Mouse (Mus musculus) gastrocnemius, postnatal 10 days (tissue): ENCODE measurements around the gene Nubpl. TPM values are rescaled to one million over a fixed set of nuclear protein-coding genes. Genes with fewer than 3 reads are reported as not detected.
A peak's percentile ranks its signal among the peaks of the same experiment; 100 is the strongest.

Experiments
- DNase-seq: peaks from one replicate; pipeline ENCODE4 v3.0.0; 2021; ENCODE audit warnings: mixed read lengths
- total RNA-seq, 2 experiments: library from RNA; stranded (reverse); gene quantifications; 2 replicates each; pipeline ENCODE4 v1.2.3; 2021

Gene Nubpl
- total RNA-seq, 2 experiments from 2014 or later: 4.1 to 6.0 TPM

DNA sequence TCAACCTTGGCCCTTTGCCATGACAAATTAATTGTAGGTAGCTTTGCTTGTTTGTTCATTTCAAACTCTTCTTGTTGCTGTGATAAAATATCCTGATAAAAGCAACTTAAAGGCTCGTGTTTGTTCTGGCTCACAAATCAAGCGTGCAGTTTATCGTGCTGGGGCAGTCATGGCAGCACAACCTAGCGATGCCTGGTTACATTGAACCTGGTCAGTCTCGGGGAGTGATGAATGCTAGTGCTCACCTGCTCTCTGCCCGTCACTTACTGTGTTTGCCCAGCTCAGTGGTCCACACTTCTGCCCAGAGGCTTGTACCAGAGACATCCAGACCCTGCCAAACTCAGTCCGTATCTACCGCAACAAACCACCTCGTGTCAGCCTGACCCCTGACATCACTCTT, 149.9 kb downstream of the Nubpl start:
- no peak for DNase-seq

GRCm38 (mm10) chr12:52248531-52248930, 151.0 kb downstream of the Nubpl start:
- no peak for DNase-seq

- no peak for DNase-seq
Observed at GRCm38 (mm10) chr12:52254089-52254488, 156.6 kb downstream of the Nubpl start.

GRCm38 (mm10) chr12:52268131-52268530, 170.6 kb downstream of the Nubpl start:
- DNase-seq: no peak

DNA sequence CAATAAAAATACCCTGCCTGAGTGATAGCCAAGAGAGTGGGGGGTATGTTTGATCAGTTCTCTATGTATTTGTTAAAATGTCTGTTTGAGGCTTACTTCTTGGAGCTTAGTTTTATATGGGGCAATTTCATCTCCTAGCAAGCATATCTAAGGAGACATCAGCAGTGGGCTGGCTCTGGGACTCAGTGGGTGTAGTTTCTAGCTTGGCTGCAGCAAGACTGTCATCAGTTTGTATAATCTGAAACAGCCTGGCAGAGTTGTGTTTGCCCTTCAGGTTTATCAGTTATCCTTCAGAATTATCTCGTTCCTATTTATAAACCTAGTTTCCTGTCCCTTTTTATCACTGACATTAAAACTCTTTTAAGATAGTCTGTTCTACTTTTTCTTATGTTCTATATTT, 175.3 kb downstream of the Nubpl start:
- DNase-seq: no peak

DNA sequence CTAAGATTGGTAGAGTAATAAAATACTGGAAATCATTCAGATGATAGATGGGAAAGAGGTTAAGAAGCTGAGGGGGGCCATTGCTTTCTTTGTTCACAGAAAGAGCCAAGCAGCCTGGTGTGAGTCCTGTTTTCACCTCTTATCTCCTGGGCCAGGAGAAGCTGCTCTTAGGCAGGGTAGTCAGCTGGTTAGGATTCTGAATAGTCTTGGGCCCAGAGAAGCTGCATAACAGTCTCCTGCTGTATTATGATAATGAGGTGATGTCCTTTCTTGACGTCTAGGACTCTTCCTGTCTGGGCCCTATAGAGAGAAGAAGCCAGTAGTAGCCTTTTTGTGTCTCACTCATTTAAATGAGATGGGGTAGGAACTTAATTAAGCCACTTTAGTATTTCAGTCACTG, 178.8 kb downstream of the Nubpl start:
- no peak for DNase-seq

GRCm38 (mm10) chr12:52281232-52281631, 183.7 kb downstream of the Nubpl start:
- no peak for DNase-seq

GRCm38 (mm10) chr12:52284471-52284870, 186.9 kb downstream of the Nubpl start:
- DNase-seq: no peak

GRCm38 (mm10) chr12:52286802-52287201, 189.3 kb downstream of the Nubpl start:
- no peak for DNase-seq

DNA sequence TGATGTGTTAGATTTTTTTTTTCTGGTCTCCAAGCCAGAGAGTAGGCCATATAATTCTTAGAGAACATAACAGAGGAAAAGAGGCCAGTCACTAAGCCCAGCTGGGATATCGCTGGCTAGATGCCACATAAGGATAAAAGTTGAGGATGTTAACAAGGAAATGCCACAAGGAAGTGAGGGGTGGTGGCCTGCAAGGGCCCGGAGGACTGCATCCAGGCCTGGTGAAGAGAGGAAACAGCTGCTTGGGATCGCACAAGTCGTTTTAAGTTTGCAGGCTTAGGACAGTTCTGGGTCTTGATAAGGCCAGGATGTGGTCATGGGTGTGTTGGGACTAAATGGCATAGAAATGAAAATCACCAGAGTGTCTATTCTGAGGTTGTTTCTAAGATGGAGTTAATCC, 191.0 kb downstream of the Nubpl start:
- DNase-seq: peak; percentile 21

DNA sequence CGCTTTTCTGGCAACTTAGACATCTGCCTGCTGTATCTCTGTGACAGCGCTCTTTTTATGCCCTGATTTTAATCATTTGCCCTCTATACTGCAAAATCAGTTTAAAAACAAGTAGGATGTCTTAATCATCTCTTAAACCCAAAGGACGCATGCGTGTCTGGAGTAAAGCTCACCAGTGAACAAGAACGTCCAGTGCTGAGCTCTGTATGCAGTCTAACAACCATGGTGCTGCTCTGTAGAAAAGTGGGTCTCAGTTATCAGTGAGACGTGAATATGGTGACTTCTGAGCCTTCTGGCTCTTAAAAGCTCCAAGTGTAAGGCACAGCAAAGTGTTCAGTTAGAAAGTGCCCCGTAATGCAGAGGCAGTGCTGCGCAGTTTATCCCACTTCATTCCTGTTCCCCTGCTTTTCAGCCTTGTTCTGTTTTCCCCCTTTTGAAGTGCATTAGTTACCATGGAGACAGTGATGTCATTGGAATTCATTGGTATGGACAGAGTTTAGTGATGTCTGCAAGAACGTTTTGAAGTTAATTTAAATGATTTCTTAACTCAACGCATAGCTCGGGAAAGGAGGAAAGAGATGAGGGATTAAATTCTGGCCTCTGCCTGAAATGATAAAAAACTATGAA, 191.5 kb downstream of the Nubpl start:
- no peak for DNase-seq

DNA sequence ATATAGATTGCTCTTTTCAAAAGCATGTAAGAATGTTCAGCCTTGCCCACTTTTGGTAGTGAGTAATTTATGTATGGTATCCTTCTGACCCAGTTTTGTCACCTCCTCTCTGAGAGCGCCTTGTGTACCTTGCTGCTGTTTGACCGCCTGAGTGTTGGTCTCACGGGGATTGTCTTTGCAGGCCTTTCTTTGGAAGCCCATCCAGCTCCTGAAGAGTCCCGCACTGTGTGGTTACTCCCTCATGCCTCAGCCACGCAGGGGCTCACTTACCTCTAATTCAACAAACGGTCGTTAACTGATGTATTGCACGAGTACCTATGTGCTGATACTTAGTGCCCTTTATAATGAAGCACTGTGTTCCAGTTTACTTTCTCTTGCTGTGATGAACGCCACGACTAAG, 192.1 kb downstream of the Nubpl start:
- DNase-seq: no peak

GRCm38 (mm10) chr12:52293931-52294330, 196.4 kb downstream of the Nubpl start:
- no peak for DNase-seq

DNA sequence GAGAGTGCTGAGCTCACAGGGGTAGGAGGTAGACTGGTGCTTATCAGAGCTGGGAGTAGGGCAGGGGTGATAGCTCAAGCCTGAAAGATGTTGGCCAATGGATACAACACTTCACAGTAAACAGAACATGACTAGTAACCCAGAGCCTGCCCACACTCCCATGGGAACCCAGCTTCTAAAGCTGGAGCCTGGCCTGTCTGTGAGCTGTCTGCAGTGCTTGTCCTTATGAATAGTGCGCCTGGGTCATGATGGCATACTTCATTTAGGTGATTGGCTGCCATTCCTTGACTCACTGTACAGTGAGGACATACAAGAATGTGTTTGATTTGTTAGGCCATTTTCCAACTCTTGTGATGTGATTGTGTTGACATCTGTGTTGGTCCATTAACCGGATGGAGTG, 200.5 kb downstream of the Nubpl start:
- DNase-seq: no peak

GRCm38 (mm10) chr12:52298683-52299082, 201.1 kb downstream of the Nubpl start:
- DNase-seq: no peak

DNA sequence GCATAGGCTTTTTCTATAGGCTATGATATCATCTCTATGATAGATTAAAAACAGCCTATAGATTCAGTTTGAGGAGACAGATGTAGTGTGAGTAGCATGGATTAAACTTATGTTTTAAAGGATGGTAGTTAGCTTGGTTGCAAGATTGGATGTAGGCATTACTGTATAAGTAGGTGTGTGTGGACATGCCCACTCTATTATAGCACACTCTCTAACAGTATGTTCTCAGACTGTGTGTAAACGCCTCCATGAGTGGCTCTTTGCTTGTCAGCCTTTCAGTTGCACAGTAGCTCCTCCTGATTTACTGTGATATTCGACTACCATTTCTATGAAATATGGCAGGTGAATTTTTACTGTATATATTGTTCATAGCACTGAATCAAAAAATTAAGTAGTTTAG, 205.4 kb downstream of the Nubpl start:
- no peak for DNase-seq

DNA sequence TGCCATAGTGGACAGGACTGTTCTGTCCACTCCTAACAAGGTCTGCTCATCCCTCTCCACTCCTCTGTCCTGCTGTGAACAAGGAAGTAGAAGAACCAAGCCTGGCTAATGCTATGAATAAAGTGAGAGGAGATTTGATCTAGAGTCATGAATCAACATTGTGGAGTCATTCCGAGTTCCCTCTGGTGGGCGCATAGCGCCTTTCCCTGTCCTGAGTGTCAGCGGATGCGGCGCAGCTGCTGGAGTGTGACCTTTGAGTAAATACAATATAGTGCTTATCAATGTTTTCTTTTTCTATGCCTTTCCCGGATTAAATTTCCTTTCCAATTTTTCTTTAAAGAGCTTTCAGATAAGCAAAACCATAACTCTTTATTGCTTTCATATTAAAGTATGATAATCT, 208.8 kb downstream of the Nubpl start:
- no peak for DNase-seq

DNA sequence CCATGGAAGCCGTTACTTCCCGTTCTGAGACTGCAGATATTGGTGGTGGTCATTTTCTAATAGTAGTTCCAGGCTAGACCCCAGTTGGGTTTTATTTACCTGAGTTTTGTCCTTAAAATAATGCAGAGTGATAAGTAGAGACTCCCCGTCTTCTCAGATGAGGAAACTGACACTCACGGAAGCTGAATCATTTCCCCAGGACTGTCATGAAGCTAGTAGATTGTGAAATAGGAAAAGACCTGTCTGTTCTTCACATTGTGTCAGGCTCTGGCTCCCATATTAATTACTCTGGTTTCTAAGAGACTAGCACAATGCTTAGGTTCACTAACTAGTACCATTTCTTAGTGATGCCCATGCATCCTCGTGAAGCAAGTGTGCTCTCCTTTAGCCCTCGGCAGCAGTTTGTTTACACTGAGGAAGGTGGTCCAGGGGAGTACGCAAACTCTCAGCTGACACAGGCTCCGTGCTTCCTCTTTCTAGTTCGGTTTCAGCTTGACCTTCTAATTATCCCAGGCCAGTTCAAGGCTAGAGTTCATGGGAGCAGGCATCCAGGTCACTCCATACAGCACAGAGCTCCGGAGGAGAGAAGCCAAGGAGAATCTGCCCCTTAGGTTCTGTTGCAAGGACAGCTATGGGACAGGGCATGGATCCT, 209.9 kb downstream of the Nubpl start:
- DNase-seq: no peak

DNA sequence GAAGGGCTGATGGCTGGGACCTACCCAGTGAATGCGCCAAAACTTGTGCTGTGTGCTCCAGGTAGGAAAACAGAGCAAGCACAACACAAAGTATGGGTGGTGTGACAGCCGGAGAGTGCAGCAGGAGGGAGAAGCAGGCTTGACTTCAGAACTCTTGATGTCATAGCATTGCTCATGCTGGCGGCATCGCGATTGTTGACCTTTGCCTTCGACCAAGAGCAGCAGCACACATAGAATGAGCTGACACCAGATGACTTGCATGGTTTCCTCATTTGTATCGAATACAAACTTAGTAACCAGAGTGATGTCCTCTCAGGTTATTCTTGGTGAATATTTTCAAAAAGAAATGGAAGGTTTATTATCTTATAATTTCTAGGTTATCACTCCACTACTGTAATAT, 211.1 kb downstream of the Nubpl start:
- no peak for DNase-seq

DNA sequence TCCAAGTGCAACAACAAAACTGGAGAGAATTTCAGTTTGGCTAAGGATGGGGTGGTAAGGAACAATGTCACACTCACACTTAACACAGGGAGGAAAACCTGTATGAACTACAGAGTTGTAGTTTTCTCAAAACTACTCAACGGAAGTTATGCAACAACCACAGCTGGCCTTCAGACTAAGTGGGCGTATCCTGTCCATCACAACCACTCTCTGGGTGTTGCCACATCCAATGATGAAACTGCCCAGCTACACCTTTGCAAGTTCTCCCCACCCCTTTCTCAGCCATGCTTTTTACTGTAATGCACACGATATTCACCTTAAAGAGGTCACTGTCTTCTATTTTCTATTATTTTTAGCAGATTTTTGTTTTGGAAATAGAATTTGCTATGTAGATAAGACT, 217.3 kb downstream of the Nubpl start:
- no peak for DNase-seq

- DNase-seq: no peak
Observed at GRCm38 (mm10) chr12:52317635-52318034, 220.1 kb downstream of the Nubpl start.

- DNase-seq: no peak
Observed at GRCm38 (mm10) chr12:52318426-52318825, 220.9 kb downstream of the Nubpl start.

DNA sequence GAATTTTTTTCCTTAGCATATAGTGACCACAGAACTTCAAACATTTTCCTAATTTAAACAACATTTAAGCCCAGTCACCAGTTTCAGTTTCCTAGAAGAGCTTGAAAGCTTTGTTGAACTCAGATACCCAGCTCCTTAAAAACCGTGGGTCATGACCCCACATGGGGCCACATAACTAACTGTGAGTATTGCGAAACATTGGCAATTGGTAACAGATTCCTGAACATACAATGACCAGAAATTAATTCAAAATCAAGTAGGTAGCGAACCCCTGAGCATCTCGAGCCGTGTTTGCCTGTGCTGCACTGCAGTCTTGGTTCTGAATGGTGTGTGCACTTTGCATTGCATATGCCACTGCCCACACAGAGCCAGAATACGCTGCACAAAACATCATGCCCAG, 221.6 kb downstream of the Nubpl start:
- DNase-seq: no peak

GRCm38 (mm10) chr12:52328488-52328887, 231.0 kb downstream of the Nubpl start:
- no peak for DNase-seq
